Mouse (Mus musculus): ENCODE data around the gene Cnpy1.
A peak's percentile ranks its signal among the peaks of the same experiment; 100 is the strongest.

Gene Cnpy1

GRCm38 (mm10) chr5:28179237-28179790, 66.3 kb downstream of the Cnpy1 start:
- no peak for DNase-seq

DNA sequence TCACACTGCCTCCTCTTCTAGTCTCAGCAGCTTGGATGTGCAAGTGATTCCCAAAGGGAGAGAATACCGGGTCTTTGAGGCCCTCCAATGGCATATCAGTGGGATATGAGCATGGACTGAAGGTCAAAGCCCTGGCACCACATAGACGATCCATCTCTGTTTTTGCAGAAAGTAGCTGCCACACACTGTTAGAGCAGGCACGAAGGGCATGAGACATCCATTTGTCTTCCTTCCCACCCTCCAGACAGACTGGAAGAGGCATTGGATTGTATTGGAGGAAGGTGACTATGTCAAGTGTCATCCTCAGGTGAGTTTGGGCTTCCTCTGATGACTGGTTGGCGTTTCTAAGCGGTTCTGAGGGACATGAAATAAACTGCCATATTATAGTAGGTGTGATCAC, 67.3 kb downstream of the Cnpy1 start:
- no peak for DNase-seq

DNA sequence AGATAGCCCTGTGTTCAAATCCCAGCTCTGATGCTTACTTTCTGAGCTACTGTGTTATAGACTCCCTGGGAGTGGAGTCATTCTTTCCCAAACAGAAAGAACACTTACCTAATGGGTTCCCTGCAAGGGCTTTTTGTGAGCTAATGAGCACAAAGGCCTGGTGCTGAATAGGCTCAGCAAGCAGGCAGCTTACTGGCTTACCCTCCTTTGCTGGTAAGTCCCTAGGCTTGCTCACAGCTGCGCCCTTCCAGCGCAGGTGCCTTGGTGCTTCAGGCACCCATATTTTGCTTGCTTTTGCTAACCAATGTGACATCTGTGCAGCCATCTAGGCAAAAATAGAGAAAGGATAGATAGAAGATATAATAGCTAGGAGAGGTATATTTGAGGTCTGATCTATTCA, 69.0 kb downstream of the Cnpy1 start:
- no peak for DNase-seq

DNA sequence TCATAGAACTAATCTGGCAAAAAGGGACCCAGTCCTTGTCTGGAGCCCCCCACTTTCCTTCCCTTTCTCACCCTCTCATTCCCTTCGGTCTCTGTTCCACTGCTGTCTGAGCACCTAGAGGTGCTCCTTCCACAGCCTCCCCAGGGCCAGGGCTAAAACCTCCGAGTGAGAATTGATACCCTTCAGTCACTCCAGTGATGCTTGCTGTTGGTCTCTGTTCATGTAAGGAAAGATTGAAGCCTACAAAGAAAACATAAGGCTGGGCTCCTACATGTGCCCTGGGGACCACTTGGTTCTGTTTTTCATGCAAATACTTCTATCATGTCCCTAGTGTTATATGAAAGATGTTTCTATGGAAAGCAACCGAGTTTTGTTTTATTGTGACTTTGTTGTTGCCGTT, 69.6 kb downstream of the Cnpy1 start:
- DNase-seq = no peak

GRCm38 (mm10) chr5:28175570-28175919, 70.1 kb downstream of the Cnpy1 start:
- no peak for DNase-seq

GRCm38 (mm10) chr5:28174876-28175569, 70.6 kb downstream of the Cnpy1 start:
- DNase-seq = no peak

- no peak for DNase-seq
These were observed 71.5 kb downstream of the Cnpy1 start for GRCm38 (mm10) chr5:28174086-28174485.

DNA sequence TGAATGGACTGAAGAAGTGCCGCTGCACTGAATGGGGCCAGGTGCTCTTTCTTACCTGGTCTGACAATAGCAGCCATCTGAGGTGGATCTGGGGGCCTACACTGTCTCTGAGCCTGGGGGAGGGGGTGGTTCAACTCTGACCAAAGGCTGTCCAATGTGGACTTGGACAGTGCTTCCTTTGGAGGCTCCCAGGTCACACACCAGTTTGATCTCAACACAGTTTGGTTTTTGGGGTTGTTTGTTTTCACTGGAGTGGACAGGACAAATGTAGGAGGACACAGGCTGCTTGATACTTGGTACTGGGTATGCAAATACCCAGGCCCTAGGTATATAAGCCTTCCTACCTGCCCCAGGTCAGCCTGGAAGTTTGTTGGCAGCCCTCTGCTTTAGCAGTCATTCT, 71.9 kb downstream of the Cnpy1 start:
- DNase-seq = no peak

- DNase-seq = no peak
These were observed 72.5 kb downstream of the Cnpy1 start for GRCm38 (mm10) chr5:28172921-28173670.

- DNase-seq = no peak
These were observed 73.2 kb downstream of the Cnpy1 start for GRCm38 (mm10) chr5:28172261-28172920.

GRCm38 (mm10) chr5:28171667-28172066, 73.9 kb downstream of the Cnpy1 start:
- no peak for DNase-seq

GRCm38 (mm10) chr5:28170892-28171291, 74.7 kb downstream of the Cnpy1 start:
- DNase-seq = no peak

DNA sequence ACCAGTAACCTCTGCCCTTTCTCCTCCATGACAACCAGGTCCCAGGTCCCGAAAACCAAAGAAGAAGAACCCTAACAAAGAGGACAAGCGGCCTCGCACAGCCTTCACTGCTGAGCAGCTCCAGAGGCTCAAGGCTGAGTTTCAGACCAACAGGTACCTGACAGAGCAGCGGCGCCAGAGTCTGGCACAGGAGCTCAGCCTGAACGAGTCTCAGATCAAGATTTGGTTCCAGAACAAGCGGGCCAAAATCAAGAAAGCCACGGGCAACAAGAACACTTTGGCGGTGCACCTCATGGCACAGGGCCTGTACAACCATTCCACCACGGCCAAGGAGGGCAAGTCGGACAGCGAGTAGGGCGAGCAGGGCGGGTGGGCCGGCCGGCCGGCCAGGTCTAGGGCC, 75.5 kb downstream of the Cnpy1 start:
- no peak for DNase-seq

GRCm38 (mm10) chr5:28169166-28169801, 76.3 kb downstream of the Cnpy1 start:
- DNase-seq = no peak

DNA sequence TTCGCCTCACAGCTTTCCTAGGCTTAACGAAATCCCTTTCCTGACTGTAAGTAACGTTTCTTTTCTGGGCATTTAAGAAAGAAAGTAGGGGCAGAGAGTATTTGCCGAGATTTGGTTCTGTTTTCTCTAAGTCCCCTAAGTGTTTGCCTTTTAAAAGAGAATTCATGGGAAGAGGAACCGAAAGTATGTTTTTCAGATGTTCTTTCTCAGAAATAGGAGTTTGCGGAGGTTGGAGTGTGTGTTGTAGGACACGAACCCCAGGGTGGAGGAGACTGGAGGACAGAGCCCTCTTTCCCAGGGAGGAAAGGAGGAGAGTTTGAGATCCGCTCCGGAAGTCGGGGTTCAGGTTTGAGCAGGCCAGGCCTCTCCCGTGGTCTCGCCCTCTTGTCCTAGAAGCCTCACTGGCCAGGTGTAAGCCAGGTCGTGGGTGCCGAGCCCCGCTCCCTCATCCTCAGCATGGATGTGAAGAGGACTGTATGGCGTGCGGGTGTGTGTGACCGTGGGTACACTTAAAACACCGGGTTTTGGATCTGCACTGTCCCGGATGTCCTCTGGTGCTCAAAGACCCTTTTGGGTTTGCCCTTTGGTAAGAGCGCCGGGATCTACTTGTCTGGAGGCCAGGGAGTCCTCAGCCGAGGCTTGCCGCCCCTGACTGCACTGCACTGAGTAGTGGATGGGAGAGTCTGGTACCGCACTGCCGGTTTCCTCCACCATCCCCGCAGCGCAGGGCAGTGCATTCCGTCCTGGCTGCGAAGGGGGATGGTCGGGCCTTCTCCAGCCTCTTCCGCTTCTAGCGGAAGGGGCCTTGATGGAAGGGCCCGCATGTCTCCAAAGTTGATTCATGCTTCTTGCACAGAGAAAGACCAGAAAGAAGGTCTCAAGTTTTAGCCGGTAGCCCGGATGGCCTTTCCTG, 77.1 kb downstream of the Cnpy1 start:
- peak in 1 of 2 experiments; percentile 6 for DNase-seq

- no peak for DNase-seq
These were observed 77.9 kb downstream of the Cnpy1 start for GRCm38 (mm10) chr5:28167611-28168252.

DNA sequence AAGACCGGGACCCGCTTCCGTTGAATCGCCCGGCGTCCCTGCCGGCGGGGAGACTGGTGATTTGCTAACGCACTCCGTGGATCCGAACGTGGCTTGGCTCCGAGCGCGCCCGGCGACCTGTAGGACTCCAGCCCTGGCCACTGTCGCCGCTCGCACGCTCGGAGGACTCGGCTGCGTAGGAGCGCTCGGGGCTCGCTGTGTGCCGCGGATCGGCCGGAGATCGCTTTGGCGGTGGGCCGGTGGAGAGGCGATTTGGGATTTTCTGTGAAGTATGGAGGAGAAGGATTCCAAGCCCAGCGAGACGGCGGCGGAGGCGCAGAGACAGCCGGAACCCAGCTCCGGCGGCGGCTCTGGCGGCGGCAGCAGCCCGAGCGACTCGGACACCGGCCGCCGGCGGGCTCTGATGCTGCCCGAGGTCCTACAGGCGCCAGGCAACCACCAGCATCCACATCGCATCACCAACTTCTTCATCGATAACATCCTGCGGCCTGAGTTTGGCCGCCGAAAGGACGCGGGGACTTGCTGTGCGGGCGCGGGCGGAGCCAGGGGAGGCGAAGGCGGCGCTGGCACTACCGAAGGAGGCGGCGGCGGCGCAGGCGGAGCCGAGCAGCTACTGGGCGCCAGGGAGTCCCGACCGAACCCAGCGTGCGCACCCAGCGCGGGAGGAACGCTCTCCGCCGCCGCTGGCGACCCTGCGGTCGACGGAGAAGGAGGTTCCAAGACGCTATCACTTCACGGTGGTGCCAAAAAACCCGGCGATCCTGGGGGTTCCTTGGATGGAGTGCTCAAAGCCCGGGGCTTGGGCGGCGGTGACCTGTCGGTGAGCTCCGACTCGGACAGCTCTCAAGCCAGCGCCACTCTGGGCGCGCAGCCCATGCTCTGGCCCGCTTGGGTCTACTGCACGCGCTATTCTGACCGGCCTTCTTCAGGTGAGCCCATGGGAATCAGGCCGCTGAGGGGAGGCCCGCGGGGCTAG, 79.1 kb downstream of the Cnpy1 start:
- DNase-seq = peak in 1 of 2 experiments; percentile 23

DNA sequence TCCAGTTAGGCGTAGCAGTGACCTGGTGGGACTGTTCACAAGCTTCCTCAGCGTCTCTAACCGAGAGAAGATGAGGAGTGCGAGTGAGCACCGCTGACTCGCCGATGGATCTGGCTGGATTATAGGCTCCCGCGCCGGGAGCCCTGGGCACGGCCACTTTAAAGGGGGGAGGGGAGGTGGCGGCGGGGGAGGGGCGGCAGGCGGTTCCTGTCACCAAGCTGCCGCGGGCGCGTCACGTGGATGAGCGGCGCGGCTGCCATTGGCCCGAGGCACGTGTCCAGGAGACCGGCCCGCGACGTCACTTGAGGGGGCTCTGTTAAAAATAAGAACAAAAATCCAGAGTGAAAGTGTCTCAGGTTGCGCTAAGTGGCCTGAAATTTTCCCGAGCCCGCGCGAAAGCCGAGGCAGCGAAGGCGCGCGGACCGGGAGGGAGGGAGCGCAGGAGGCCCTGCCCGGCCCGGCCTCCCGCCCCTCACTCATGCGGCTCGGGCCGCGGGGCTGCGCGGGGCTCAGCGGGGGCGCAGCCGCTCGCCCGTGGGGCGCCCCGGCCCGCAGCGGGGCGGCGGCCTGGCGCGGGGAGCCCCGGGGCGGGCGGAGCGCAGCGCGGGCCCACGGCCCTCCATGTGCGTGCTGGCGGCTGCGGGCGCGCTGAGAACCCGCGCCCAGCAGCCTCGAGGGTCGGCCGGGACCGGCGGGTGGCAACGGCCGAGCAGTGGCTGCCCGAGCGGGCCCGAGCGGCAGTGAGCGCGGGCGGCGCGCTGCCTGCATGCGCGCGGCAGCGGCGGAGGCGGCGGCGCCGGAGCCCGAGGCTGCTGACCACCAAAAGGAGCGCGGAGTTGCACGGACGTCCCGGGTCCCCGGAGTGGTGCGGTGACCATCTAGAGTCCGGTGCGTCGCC, 80.0 kb downstream of the Cnpy1 start, which contains the start of gene En2:
Gene En2, plus strand, starts transcription at position 337 of the 898 bp plus-strand sequence.
- DNase-seq = no peak

DNA sequence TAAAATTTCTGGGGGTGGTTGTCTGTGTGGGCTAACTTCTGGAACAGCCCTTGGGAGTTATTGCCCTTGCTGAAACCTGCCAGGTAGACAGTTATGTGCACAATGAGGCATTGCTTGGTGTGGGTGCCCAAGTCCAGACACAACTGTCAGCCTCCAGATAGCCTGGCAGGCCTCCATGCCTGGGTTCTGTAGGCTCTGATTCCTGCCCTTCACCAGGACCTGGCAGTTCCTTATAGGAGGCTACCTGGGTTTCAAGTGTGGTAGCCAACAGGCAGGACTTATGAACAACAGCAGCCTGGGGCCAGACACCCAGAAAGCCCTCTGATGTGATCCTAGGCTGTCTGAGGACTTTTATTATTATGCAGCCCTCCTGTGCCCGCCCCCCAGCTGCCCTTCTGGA, 81.7 kb downstream of the Cnpy1 start:
- DNase-seq = no peak

All from spleen, adult 18-20 months (tissue).